Mouse (Mus musculus) retina, embryonic 14.5 days (tissue): ENCODE results near the gene Hist1h3f.
"Not testable (repeated sequence)": the region's sequence is repeated elsewhere in the genome, so short reads cannot be mapped to it uniquely, and the experiment has no call there.

ENCODE experiments used
- DNase-seq: peaks from one replicate; pipeline ENCODE4 v3.0.0-alpha.2; 2015; ENCODE audit warnings: low spot score

Gene Hist1h3f

DNA sequence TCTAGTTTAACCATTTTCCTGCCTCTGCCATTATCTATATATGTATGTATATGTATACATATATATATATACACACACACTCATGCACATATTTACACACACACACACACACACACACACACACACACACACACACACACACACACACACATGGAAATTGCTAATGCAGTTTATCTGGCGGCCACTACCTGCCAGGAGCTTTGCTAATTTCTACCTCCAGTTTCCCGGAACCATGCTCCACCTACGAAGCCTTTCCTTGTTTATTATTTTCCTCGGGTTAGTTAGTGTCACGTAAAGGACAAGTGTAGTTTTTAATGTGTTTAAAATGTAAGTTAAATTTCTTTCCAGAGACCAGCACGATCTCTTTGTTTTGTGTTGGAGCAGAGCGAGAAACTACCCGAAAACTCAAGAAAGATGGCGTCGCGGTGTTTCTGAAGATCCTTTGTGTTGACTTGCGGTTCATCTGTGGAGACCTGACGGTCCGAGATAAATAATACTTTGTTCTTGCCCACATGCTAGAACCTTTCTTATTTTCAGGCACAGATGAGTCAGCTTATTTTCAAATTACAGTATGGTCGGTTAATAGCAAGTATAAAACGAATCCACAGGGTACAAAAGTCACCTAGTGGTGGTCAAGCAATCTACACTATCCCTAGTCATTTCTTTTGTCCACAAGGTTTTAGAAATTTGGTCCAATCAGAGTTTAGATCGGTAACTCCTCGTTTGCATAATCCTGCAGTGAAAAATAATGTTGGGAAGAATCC is 19.0 kb downstream of the Hist1h3f start:
- DNase-seq = peak; percentile 84

DNA sequence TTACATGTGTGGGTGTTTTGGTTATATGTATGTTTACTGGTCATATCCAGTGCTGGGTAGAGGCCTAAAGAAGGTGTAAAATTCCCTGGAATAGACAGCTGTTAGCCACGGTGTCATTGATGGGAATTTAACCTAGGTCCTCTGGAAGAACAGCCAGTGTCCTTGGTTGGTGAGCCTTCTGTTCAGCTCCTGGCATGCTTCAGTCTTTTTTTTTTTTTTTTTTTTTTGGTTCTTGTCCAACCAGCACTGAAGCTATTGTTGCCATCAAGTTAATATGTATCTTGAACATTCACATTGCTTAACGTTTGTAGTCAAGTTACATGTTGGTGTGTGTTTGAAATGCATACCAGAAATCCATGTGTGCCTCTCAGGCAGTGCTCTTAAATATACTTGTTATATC is 20.6 kb downstream of the Hist1h3f start:
- DNase-seq = no peak

DNA sequence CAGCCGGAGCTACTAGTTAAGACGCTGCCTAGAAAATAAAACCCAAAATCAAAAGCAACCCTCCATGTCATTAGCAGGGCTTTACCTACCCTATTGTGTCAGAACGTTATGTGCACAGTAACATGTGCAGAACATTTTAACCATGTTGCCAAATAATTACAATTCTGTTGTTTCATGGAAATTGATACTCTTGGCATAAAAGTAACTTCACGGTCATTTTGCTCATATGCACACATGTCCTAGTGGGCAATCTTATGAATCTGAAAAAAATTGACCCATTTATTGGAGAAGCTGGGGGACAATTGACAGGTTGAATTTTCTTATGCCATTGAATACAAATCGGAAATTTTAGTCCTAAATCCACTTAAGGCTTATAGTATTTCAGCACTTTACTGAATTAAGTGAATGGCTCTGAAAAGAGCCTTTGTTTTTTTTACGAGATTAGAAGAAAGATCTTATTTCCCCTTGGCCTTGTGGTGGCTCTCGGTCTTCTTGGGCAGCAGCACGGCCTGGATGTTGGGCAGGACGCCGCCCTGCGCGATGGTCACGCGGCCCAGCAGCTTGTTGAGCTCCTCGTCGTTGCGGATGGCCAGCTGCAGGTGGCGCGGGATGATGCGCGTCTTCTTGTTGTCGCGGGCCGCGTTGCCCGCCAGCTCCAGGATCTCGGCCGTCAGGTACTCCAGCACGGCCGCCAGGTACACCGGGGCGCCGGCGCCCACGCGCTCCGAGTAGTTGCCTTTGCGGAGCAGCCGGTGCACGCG is 26.6 kb downstream of the Hist1h3f start:
- peak; percentile 42 for DNase-seq

DNA sequence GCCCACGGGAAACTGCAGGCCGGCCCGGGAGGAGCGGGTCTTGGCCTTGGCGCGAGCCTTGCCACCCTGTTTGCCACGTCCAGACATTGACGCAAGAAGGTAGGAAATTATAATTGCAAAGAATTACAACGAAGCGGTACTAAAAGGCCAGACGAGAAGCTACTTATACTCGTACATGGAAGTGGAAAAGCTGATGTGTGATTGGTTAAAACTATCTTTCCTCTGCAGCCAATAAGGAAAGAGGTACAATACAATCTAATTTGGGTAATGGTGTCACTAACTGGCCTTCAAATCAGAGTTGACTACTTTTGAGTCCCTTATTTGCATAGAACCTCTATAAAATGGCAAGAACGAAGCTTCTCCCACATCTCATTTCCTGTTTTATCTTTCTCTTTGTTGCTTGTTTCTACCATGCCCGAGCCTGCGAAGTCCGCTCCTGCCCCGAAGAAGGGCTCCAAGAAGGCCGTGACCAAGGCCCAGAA is 27.2 kb downstream of the Hist1h3f start, which contains the start of the genes Hist1h2ae and Hist1h2bg:
Hist1h2ae (minus strand) TSS at position 199 of the 482 bp plus-strand sequence.
Hist1h2bg (plus strand) TSS at position 375 of the 482 bp plus-strand sequence.
- peak; percentile 95 for DNase-seq

DNA sequence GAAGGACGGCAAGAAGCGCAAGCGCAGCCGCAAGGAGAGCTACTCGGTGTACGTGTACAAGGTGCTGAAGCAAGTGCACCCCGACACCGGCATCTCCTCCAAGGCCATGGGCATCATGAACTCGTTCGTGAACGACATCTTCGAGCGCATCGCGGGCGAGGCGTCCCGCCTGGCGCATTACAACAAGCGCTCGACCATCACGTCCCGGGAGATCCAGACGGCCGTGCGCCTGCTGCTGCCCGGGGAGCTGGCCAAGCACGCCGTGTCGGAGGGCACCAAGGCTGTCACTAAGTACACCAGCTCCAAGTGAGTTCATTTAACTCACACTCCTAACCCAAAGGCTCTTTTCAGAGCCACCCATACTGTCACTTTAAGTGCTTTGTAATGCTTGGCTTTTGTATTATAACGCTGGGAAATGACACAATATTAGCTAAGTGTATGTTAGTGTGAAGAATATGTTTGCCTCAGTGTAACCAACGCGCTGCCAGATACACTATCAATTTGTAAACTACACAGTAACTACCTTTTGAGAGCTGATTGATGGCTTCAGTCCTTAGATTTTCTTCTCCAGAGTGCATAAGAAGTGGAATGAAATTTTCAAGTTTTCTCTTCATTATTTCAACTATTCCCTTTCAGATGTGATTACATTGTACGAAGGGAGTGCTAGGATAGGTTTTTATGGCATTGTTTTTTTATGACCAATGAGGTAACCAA is 27.8 kb downstream of the Hist1h3f start:
- peak; percentile 60 for DNase-seq

DNA sequence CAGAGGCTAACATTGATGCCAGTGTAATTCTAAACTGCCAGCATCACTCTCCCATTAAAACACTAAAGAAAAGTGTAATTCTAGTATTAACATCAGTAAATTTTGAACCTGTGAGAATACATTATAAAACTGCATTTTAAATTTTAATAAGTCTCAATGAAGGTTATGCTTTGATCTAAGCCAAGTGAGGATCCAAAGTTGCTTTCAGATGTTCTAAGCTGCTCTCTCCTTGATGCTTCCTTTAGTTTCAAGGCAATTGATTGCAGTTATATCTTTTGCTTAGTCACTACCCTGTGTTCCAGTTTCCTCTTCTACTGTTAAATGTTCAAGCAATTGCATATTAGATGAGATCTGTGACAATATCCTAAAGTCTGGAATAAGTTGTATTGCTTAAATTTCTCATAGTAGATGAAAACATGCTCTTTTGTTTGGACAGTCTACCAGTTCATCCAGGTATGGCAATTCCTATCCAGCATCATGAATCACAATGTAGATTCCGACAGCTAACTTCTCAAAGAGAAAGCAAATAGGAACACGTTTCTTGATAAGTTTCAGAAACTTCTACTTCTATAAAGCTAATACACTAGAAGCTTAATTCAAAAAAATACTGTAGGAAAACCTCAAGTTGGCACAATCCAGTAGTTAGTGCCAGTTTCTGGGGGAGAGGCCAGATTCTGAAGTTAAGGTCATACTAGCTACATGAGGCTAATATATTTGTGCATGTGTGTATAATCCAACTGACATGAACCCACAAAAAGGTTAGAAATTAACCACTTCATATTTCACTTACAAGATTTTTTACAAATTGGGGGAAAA is 28.6 kb downstream of the Hist1h3f start:
- DNase-seq = peak; percentile 24

DNA sequence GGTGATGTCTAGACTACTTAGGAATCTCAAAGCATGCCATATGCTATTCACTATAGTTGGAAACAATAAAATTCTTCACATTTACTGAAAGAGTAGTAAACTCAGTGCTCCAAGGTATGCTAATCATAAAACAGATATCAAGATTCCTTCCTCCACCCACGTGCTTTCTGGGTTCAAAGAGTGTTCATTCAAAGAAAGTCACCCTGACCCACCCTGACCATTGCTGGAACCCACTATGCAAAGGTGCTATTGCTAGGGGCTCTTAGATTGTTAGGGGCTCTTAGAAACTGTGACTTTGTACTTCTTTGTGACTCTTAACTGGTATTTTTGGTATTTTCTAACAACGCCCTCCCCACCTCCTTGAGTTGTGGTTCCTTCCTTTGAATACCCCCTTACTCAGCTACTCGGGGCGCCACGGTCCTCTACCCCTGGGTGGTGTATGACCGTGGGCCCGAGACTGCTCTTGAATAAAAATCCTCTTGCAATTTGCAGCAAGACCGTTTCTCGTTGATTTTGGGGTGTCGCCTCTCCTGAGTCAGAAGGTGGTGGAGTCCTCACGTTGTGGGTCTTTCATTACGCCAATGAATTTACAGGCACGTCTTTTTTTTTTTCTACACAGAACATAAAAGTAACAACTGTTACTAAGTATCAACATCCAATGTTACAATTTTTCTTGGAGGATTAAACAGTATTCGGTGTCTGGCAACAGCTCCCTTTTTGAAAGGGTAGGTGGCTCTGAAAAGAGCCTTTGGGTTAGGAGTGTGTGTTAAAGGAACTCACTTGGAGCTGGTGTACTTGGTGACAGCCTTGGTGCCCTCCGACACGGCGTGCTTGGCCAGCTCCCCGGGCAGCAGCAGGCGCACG is 29.4 kb downstream of the Hist1h3f start:
- DNase-seq = peak; percentile 22

DNA sequence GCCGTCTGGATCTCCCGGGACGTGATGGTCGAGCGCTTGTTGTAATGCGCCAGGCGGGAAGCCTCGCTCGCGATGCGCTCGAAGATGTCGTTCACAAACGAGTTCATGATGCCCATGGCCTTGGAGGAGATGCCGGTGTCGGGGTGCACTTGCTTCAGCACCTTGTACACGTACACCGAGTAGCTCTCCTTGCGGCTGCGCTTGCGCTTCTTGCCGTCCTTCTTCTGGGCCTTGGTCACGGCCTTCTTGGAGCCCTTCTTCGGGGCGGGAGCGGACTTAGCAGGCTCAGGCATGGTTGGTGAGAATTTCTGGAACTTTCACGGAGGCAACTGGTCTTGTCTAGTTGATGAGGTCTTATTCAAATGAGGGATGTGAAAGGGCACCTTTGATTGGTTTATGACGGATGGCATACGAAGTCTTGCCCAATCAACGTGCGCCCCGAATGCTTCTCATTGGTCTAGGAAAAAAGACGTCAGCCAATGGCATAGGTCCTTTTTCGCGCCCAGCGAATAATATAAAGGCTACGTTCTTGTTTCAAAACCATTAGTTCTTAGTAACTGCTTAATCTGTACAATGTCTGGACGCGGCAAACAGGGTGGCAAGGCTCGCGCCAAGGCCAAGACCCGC is 30.2 kb downstream of the Hist1h3f start, which contains the start of the genes Hist1h2bf and Hist1h2ad:
Hist1h2bf (minus strand) TSS at position 299 of the 627 bp plus-strand sequence.
Hist1h2ad (plus strand) TSS at position 484 of the 627 bp plus-strand sequence.
- peak; percentile 98 for DNase-seq

DNA sequence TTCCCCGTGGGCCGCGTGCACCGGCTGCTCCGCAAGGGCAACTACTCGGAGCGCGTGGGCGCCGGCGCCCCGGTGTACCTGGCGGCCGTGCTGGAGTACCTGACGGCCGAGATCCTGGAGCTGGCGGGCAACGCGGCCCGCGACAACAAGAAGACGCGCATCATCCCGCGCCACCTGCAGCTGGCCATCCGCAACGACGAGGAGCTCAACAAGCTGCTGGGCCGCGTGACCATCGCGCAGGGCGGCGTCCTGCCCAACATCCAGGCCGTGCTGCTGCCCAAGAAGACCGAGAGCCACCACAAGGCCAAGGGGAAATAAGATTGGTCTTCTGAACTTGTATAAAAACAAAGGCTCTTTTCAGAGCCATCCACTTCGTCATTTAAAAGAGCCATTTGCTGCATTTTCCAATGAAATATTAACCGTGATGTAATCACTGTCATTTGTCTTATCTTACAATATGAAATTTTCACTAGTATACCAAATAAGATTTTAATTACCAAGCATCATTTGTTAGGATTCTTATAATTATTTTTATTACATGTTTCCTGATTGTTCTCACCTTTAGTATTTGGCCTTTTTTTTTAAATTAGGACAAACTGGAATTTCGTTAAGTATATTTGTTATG is 30.8 kb downstream of the Hist1h3f start:
- peak; percentile 64 for DNase-seq

DNA sequence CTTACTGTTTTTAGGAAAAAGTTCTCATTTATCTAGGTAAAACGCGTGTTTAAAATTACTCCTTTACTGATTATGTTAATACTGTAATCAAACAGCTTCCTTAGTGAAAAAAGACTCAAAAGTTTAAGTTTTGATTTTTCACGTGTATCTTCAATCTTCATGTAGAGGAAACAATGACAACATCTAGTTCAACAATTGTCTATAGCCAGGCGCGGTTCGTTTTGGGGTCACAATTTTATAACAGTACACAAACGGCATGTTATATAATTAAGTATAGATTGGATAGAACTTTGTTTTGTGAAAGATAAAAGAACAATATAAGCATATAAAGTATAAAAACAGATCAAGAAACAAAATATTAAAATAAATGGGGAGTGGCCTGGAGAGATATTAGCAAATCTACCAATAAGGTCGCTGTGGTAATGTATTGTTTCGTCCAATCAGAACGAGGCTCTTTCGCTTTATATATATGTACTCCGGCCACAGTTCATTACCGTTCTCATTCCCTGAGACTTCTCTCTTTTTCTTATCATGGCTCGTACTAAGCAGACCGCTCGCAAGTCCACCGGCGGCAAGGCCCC is 31.5 kb downstream of the Hist1h3f start, which contains the start of gene Hist1h3d:
Hist1h3d (plus strand) TSS at position 493 of the 581 bp plus-strand sequence.
- DNase-seq = peak; percentile 90

DNA sequence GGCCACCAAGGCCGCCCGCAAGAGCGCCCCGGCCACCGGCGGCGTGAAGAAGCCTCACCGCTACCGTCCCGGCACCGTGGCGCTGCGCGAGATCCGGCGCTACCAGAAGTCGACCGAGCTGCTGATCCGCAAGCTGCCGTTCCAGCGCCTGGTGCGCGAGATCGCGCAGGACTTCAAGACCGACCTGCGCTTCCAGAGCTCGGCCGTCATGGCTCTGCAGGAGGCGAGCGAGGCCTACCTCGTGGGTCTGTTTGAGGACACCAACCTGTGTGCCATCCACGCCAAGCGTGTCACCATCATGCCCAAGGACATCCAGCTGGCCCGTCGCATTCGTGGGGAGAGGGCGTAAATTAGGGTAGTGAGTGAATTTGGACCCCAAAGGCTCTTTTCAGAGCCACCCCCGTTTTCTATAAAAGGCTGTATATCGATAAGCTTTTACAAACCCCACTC is 32.0 kb downstream of the Hist1h3f start:
- DNase-seq = not testable (repeated sequence)

DNA sequence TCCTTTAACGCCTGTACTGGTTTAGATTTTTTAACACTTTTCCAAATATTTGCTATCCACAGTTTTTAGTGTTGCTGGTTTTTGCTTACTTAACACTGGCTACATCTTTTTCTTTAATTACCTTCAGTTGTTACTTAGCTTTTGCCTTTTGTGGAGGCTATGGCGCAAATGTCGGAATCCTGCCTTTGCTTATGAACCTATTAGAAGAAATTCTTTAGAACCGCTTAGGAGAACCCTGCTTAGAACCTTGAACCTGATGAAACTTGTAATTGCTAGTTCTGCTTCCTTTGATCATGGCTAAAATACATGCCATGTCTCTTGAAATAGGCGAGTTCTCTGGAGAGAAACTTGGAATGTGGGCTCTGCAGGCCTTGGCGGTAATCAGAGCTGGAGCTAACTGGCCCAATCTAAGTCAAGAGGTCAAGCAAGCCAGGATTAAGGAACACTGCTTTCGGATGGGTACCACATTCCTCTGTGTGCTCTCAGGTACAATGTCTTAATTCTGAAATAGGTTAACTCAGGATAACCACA is 32.6 kb downstream of the Hist1h3f start:
- peak; percentile 35 for DNase-seq

DNA sequence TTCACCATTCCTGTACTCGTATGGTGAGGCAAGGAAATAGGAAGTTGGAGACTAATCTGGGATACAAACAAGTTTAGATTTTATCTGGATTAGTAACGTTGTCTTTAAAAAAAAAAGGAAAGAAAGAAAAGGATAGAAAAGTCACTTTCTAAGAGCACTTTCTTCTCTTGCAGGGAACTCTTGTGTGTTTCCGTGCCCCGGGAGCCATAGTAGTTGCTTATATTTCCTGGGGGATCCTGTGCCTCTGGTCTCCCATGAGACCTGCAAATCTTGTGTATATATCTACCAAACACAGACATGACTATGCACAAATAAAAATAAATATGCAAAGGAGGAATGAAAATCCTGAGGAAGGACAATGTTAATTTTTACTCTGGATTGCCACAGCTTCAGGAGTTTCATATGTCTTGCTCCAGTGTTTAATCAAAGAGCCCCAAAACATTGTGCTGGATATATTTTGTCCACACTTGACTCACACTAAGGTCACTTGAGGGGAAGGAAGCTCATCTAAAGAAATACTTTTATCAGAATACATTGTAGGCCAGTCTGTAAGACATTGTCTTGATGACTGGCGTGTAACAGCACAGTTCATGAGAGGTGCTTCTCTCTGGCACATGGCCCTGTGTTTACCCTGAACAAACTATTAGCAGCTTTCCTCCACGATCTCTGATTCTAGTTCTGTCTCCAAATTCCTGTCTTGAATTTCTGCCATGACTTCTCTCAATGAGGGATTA is 33.2 kb downstream of the Hist1h3f start:
- DNase-seq = peak; percentile 9

DNA sequence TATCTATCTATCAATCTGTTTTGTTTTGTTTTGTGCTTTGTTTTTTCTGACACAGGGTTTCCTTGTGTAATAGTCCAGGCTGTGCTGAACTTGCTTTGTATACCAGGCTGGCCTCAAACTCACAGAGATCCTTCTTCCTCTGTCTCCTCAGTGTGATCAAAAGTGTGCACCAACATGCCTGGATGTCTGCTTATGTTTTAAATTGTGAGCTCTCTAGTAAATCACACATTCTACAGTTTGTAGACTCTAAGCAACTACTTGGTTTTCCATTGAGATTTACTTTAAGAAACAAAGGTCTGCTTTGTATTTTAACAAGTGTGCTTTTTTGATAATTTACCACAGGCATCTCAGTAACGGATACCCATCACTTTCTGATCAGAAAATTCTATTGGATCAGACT is 34.0 kb downstream of the Hist1h3f start:
- peak; percentile 1 for DNase-seq

DNA sequence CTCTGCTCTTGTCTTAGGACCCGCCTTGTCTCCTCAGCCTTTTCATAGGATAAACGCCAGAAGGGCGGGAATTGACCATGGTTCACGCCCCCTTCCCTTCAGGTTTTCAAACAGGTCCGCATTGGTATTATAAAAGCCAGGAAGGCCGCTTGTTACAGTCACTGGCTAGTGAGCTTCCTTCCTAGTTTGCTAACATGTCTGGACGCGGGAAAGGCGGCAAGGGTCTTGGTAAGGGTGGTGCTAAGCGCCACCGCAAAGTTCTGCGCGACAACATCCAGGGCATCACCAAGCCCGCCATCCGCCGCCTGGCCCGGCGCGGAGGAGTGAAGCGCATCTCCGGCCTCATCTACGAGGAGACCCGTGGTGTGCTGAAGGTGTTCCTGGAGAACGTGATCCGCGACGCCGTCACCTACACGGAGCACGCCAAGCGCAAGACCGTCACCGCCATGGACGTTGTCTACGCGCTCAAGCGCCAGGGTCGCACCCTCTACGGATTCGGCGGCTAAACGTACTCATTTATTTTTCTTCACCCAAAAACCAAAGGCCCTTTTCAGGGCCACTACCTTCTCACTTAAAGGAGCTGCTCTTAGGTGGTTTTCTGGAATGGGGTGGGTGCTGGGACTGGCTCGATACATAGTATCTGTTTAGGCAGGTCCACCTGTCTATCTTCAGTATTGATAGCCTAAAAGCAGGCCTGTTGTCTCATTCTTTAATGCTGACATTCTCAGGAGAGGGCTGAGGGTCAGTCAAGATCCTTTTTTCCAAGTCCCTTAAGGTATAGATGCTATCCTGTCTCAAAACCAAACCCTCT is 37.8 kb downstream of the Hist1h3f start, which contains the start of gene Hist1h4d:
Hist1h4d (plus strand) TSS at position 191 of the 811 bp plus-strand sequence.
- DNase-seq = peak; percentile 98

DNA sequence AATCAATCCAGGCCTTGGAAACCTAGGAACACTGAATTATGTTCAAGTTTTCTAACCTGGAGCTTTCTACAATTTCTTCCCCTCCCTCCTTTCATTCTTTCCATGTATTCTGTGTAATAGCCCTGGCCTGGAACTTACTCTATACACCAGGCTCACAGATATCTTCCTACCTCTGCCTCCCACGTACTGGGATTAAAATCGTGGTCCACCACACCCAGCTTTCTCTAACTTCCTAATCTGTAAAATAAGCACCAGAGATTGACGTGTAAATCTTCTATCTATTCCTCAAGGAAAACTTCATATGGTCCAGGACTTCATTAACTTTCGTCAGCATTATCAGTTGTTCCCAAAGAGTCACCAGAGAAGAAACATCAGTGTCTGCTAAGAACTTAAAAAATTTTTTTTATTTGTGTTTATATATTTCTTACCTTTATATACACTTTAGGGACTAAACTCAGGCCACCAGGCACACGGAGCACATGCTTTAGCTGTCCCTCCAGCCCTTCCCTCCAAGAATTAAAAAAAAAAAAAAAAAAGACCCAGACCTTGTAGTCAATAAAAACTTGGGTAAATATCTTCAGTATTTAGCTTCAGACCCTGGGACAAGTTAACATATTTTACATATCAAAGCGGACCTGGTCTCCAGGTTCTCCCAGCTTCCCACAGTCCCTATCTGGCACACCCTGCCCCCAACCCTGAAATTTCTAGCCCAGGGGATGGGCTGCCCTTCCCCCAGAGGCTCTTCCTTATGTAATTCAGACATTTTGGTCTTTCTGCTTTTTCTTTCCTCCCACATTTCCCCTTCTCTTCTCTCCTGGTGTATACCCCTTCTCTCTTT is 38.6 kb downstream of the Hist1h3f start:
- no peak for DNase-seq
